Mouse (Mus musculus) bone marrow, adult 2 months (tissue): ENCODE results near the gene Mical3. TPM values are rescaled to one million over a fixed set of nuclear protein-coding genes. Genes with fewer than 3 reads are reported as not detected.
A peak's percentile ranks its signal among the peaks of the same experiment; 100 is the strongest.

Source experiments
- H3K27ac ChIP-seq: fragments of 200-500 bp; 2 replicates; pipeline ENCODE4 v1.5.1; 2012; ENCODE audit warnings: low read depth, mild to moderate bottlenecking, control low read depth, inconsistent platforms, low read length; ENCODE audit not compliant: control insufficient read depth, poor library complexity, insufficient read depth
- H3K4me1 ChIP-seq: fragments of 200-500 bp; 2 replicates; pipeline ENCODE4 v1.6.1; 2011; ENCODE audit warnings: low read length; ENCODE audit not compliant: control insufficient read depth, insufficient read depth
- H3K4me3 ChIP-seq: fragments of 200-500 bp; replicated peaks from 2 replicates; pipeline ENCODE3; 2011; ENCODE audit warnings: mild to moderate bottlenecking, low read depth, low read length, control low read depth; ENCODE audit not compliant: control insufficient read depth
- CTCF ChIP-seq: fragments of 200-500 bp; IDR thresholded peaks from 2 replicates; pipeline ENCODE4 v1.5.1; 2011; ENCODE audit warnings: low read length, control low read depth; ENCODE audit not compliant: control insufficient read depth, insufficient read depth
- POLR2A ChIP-seq: fragments of 200-500 bp; IDR thresholded peaks from 2 replicates; pipeline ENCODE4 v1.6.1; 2011; ENCODE audit warnings: low read depth, mild to moderate bottlenecking, control low read depth, low read length, borderline replicate concordance; ENCODE audit not compliant: control insufficient read depth
- WGBS: fragments of 180-500 bp; shearing (Covaris S2); methylation state at CpG from one replicate; pipeline ENCODE4 v1.1.7; 2018; 5-methylcytosine and 5-hydroxymethylcytosine counted together
- polyA plus RNA-seq: library from polyadenylated mRNA; stranded (reverse); fragments of >200 nt; gene quantifications from 2 replicates; pipeline ENCODE4 v1.2.4, GENCODE M21; 2011; ENCODE audit warnings: low replicate concordance; ENCODE audit not compliant: missing spikeins, insufficient read depth, insufficient read length

The Mical3 gene
- polyA plus RNA-seq, 1 experiment = 53.1 TPM

GRCm38 (mm10) chr6:120965814-120966213 lies 165.0 kb downstream of the Mical3 start:
- Histone ChIP-seq H3K4me3 (no peak overlapping the region), H3K27ac (no peak overlapping the region), H3K4me1 (no peaks in the 10 kb centered on the region)
- TF ChIP-seq POLR2A = no peak
- no peak for TF ChIP-seq CTCF
- WGBS = 94% methylated on average over 13 of the region's 13 CpGs

DNA sequence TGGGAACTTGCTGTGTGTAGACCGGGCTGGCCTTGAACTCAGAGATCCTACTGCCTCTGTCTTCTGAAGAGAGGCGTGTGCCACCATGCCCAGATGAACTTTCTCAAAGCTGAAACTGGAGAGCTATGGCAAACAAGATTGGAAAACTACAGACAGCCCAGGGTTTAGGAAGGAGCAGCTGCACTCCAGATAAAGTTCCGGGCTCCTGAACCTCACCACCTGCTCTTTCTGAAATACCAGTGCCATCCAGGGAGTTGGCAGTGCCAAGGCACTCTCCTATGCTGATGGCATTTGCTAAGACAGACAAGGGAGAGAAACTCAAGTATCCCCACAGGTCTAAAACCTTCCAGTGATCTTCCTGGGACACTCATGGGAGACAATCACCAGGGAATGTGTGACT lies 166.6 kb downstream of the Mical3 start:
- Histone ChIP-seq H3K27ac (no peak overlapping the region), H3K4me1 (no peaks in the 10 kb centered on the region), H3K4me3 (no peak overlapping the region)
- TF ChIP-seq CTCF (no peak), POLR2A (no peak)
- WGBS = 91% methylated on average over 3 of the region's 3 CpGs

GRCm38 (mm10) chr6:120960338-120961030 lies 170.3 kb downstream of the Mical3 start:
- H3K4me3 ChIP-seq = no peak overlapping the region
- no peak for TF ChIP-seq POLR2A
- TF ChIP-seq CTCF = no peak
- WGBS = 91% methylated on average over 9 of the region's 9 CpGs
- no peak overlapping the region for H3K27ac ChIP-seq
- H3K4me1 ChIP-seq = peaks cover 13% of the 10 kb centered on the region

DNA sequence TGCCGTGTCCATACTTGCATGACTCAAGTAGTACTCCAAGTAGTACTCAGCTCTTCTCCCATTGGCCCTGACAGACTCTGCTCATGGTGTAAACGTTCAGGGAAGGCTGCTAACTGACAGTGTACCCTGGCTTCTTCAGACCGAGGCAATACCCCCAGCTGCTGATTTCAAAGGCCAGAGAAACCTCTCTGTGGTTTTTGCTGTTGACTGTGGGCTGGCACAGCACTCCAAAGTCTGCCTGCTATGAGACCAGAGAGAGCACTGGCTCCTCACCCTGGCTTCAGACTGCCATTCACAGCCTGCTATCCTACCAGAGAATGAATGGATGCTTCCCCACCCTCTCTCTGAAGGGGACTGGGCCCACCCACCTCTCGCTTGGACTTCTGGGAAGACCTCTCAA lies 173.5 kb downstream of the Mical3 start:
- peaks cover 23% of the 10 kb centered on the region for H3K4me1 ChIP-seq
- TF ChIP-seq CTCF = no peak
- no peak for TF ChIP-seq POLR2A
- peak overlapping the region; percentile 56 for H3K27ac ChIP-seq
- H3K4me3 ChIP-seq = no peak overlapping the region
- 16% methylated on average over 4 of the region's 4 CpGs for WGBS

- Histone ChIP-seq H3K27ac (peak overlapping the region; percentile 56), H3K4me3 (no peak overlapping the region), H3K4me1 (peaks cover 23% of the 10 kb centered on the region)
- TF ChIP-seq CTCF = no peak
- TF ChIP-seq POLR2A = no peak
- WGBS = 22% methylated on average over 11 of the region's 11 CpGs
Measured at GRCm38 (mm10) chr6:120956259-120957161, 174.3 kb downstream of the Mical3 start.

DNA sequence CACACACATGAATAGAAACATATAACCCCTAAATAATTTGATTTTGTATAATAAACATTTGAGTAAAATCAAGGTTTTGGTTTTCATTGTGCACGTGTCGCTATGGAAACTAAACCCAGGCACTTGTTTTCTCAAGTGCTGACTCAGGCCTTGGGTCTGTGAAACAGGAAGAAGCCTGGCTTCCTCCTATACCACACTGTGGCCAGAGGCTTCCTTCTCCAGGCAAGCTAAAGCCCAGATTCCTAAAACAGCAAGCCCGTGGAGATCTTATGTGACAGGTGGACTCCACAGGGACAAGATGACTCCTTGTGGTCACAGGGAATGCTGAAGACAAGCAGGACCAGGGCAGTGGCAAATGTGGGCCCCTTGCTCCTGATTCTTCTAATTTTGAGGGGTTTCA lies 175.6 kb downstream of the Mical3 start:
- Histone ChIP-seq H3K4me1 (peaks cover 23% of the 10 kb centered on the region), H3K4me3 (no peak overlapping the region), H3K27ac (peak overlapping the region; percentile 5; the same call in 1 of the 2 replicates)
- TF ChIP-seq CTCF (no peak), POLR2A (no peak)
- 5% methylated on average over 3 of the region's 3 CpGs for WGBS

- WGBS = 43% methylated on average over 8 of the region's 8 CpGs
Measured at GRCm38 (mm10) chr6:120954241-120954640, 176.6 kb downstream of the Mical3 start.

GRCm38 (mm10) chr6:120952475-120952874 lies 178.3 kb downstream of the Mical3 start:
- WGBS = 92% methylated on average over 6 of the region's 6 CpGs
- Histone ChIP-seq H3K4me3 (no peak overlapping the region), H3K27ac (no peak overlapping the region), H3K4me1 (peaks cover 23% of the 10 kb centered on the region)
- no peak for TF ChIP-seq CTCF
- TF ChIP-seq POLR2A = no peak

More at GRCm38 (mm10) chr6:120954241-120954640, 176.6 kb downstream of the Mical3 start:
- Histone ChIP-seq H3K27ac (peak overlapping the region; percentile 5; the same call in 1 of the 2 replicates), H3K4me1 (peaks cover 23% of the 10 kb centered on the region), H3K4me3 (no peak overlapping the region)
- no peak for TF ChIP-seq POLR2A
- no peak for TF ChIP-seq CTCF

DNA sequence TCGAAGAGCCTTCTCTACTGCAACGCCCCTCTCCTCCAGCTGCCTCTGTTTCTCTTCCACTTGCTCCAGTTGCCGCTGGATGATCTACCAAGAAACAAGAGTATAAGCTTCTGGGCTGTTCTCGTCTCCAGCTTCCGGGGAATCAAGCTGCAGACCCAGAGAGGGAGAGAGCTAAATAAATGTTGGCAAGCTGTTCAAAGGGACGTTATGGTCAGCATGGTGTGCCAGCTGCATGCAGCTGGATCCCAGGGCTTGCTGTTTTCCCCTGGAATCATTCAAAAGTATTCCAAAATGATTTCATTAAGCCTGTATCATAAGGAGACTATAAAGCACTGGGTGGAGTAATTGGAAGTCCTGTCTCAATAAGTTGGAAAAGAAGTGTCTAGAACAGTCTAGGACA lies 179.5 kb downstream of the Mical3 start:
- TF ChIP-seq CTCF (no peak), POLR2A (no peak)
- Histone ChIP-seq H3K4me1 (peaks cover 16% of the 10 kb centered on the region), H3K27ac (no peak overlapping the region), H3K4me3 (no peak overlapping the region)
- WGBS = 86% methylated on average over 6 of the region's 6 CpGs
